Mouse (Mus musculus) MEL (cell line): ENCODE results near the gene Bad. TPM values are rescaled to one million over a fixed set of nuclear protein-coding genes. Genes with fewer than 3 reads are reported as not detected.

Experiments used
- DNase-seq: peaks from one replicate; pipeline ENCODE4 v3.0.0; 2011; ENCODE audit warnings: low read depth, low spot score
- H3K27ac ChIP-seq: 2 replicates; pipeline ENCODE4 v1.5.1; 2012; ENCODE audit warnings: low read depth, mild to moderate bottlenecking, control low read depth, low read length, moderate library complexity; ENCODE audit not compliant: control insufficient read depth
- H3K27me3 ChIP-seq, 2 experiments: fragments of 150-350 bp in 1 of 2; sonication (generic) in 1 of 2; 2 replicates each; pipeline ENCODE4 v1.6.1; 2012; ENCODE audit warnings: low read length in 2 of 2, mild to moderate bottlenecking in 2 of 2, improper control_type of control experiment in 1 of 2, moderate library complexity in 1 of 2; ENCODE audit not compliant: insufficient read depth in 2 of 2, control insufficient read depth in 1 of 2
- H3K36me3 ChIP-seq, 2 experiments: 2 replicates each; pipeline ENCODE4 v1.6.1; 2012 to 2014; ENCODE audit warnings: low read length in 2 of 2, improper control_type of control experiment in 1 of 2, inconsistent platforms in 1 of 2, mild to moderate bottlenecking in 1 of 2; ENCODE audit not compliant: insufficient read depth in 2 of 2, control insufficient read depth in 1 of 2
- H3K4me1 ChIP-seq, 2 experiments: fragments of 150-350 bp in 1 of 2; sonication (generic) in 1 of 2; 2 replicates each; pipeline ENCODE4 v1.6.1; 2012; ENCODE audit warnings: low read length in 2 of 2, improper control_type of control experiment in 1 of 2, mild to moderate bottlenecking in 1 of 2; ENCODE audit not compliant: insufficient read depth in 2 of 2, control insufficient read depth in 1 of 2
- H3K4me3 ChIP-seq, 2 experiments: fragments of 150-350 bp in 1 of 2; sonication (generic) in 1 of 2; 2 replicates each; pipeline ENCODE4 v1.5.1; 2012; ENCODE audit warnings: low read depth in 2 of 2, low read length in 2 of 2, mild to moderate bottlenecking in 2 of 2, moderate library complexity in 2 of 2, control low read depth in 1 of 2, improper control_type of control experiment in 1 of 2; ENCODE audit not compliant: control insufficient read depth in 1 of 2, insufficient read depth in 1 of 2
- H3K79me2 ChIP-seq: 2 replicates; pipeline ENCODE4 v1.6.1; 2012; ENCODE audit warnings: mild to moderate bottlenecking, low read length, moderate library complexity; ENCODE audit not compliant: control insufficient read depth, poor library complexity, insufficient read depth
- H3K9ac ChIP-seq: 2 replicates; pipeline ENCODE4 v1.6.1; 2012; ENCODE audit warnings: low read depth, mild to moderate bottlenecking, control low read depth, low read length, moderate library complexity; ENCODE audit not compliant: control insufficient read depth, poor library complexity, severe bottlenecking
- H3K9me3 ChIP-seq: fragments of 150-350 bp; sonication (generic); replicated peaks from 2 replicates; pipeline ENCODE4 v1.6.1; 2012; ENCODE audit warnings: mild to moderate bottlenecking, low read length, improper control_type of control experiment, moderate library complexity; ENCODE audit not compliant: insufficient read depth
- BHLHE40 ChIP-seq: IDR thresholded peaks from 2 replicates; pipeline ENCODE4 v1.6.1; 2012; ENCODE audit warnings: low read depth, mild to moderate bottlenecking, inconsistent platforms, low read length, improper control_type of control experiment, borderline replicate concordance
- CHD1 ChIP-seq: IDR thresholded peaks from 2 replicates; pipeline ENCODE4 v1.6.1; 2012; ENCODE audit warnings: low read depth, mild to moderate bottlenecking, inconsistent platforms, low read length, improper control_type of control experiment
- CHD2 ChIP-seq: IDR thresholded peaks from 2 replicates; pipeline ENCODE4 v1.6.1; 2011; ENCODE audit warnings: low read length, improper control_type of control experiment
- CTCF ChIP-seq, 3 experiments: IDR thresholded peaks in 2 of 3; conservative IDR thresholded peaks in 1 of 3; 2 replicates each; pipeline ENCODE4 v1.5.1; 2011 to 2012; ENCODE audit warnings: low read length in 3 of 3, low read depth in 2 of 3, mild to moderate bottlenecking in 2 of 3, improper control_type of control experiment in 1 of 3, inconsistent platforms in 1 of 3, mixed read lengths in 1 of 3, moderate library complexity in 1 of 3; ENCODE audit not compliant: control insufficient read depth in 1 of 3, insufficient read depth in 1 of 3, poor library complexity in 1 of 3, severe bottlenecking in 1 of 3
- EP300 ChIP-seq, 2 experiments: IDR thresholded peaks; 2 replicates each; pipeline ENCODE4 v1.6.1; 2011; ENCODE audit warnings: improper control_type of control experiment in 2 of 2, low read length in 2 of 2, low read depth in 1 of 2, mild to moderate bottlenecking in 1 of 2
- ETS1 ChIP-seq: IDR thresholded peaks from 2 replicates; pipeline ENCODE4 v1.6.1; 2012; ENCODE audit warnings: low read depth, mild to moderate bottlenecking, inconsistent platforms, low read length, improper control_type of control experiment, moderate library complexity
- GATA1 ChIP-seq: IDR thresholded peaks from 2 replicates; pipeline ENCODE4 v1.6.1; 2011; ENCODE audit warnings: low read depth, low read length, improper control_type of control experiment
- HCFC1 ChIP-seq: IDR thresholded peaks from 2 replicates; pipeline ENCODE4 v1.6.1; 2012; ENCODE audit warnings: low read depth, mild to moderate bottlenecking, inconsistent platforms, low read length, improper control_type of control experiment, moderate library complexity
- JUND ChIP-seq: IDR thresholded peaks from 2 replicates; pipeline ENCODE4 v1.6.1; 2011; ENCODE audit warnings: low read depth, mild to moderate bottlenecking, improper control_type of control experiment, low read length
- KAT2A ChIP-seq: conservative IDR thresholded peaks from 2 replicates; pipeline ENCODE4 v1.6.1; 2012; ENCODE audit warnings: low read depth, low read length, improper control_type of control experiment, inconsistent platforms
- MAFK ChIP-seq: IDR thresholded peaks from 2 replicates; pipeline ENCODE4 v1.6.1; 2011; ENCODE audit warnings: low read depth, mild to moderate bottlenecking, low read length, improper control_type of control experiment, borderline replicate concordance
- MAX ChIP-seq: IDR thresholded peaks from 2 replicates; pipeline ENCODE4 v1.6.1; 2011; ENCODE audit warnings: low read length, improper control_type of control experiment
- MAZ ChIP-seq: IDR thresholded peaks from 2 replicates; pipeline ENCODE4 v1.6.1; 2012; ENCODE audit warnings: low read depth, mild to moderate bottlenecking, inconsistent platforms, low read length, improper control_type of control experiment
- MEF2A ChIP-seq: IDR thresholded peaks from 2 replicates; pipeline ENCODE4 v1.6.1; 2014; ENCODE audit warnings: low read depth, mild to moderate bottlenecking, inconsistent platforms, low read length, improper control_type of control experiment; ENCODE audit not compliant: poor library complexity, insufficient replicate concordance, severe bottlenecking; ENCODE audit errors: extremely low read depth
- MXI1 ChIP-seq: IDR thresholded peaks from 2 replicates; pipeline ENCODE4 v1.6.1; 2011; ENCODE audit warnings: mild to moderate bottlenecking, low read depth, low read length, improper control_type of control experiment
- MYC ChIP-seq: IDR thresholded peaks from 2 replicates; pipeline ENCODE4 v1.6.1; 2011; ENCODE audit warnings: low read depth, mild to moderate bottlenecking, low read length, improper control_type of control experiment, moderate library complexity
- NELFE ChIP-seq: IDR thresholded peaks from 2 replicates; pipeline ENCODE4 v1.6.1; 2011; ENCODE audit warnings: low read depth, low read length, improper control_type of control experiment
- NRF1 ChIP-seq: IDR thresholded peaks from 2 replicates; pipeline ENCODE4 v1.6.1; 2014; ENCODE audit warnings: low read depth, mild to moderate bottlenecking, inconsistent platforms, low read length, improper control_type of control experiment, moderate library complexity; ENCODE audit not compliant: poor library complexity, insufficient read depth, severe bottlenecking
- POLR2A ChIP-seq, 2 experiments: IDR thresholded peaks; 2 replicates each; pipeline ENCODE4 v1.6.1; 2011 to 2012; ENCODE audit warnings: low read length in 2 of 2, mild to moderate bottlenecking in 2 of 2, control low read depth in 1 of 2, improper control_type of control experiment in 1 of 2, low read depth in 1 of 2, moderate library complexity in 1 of 2; ENCODE audit not compliant: control insufficient read depth in 1 of 2, insufficient read depth in 1 of 2, poor library complexity in 1 of 2
- RAD21 ChIP-seq: IDR thresholded peaks from 2 replicates; pipeline ENCODE4 v1.6.1; 2011; ENCODE audit warnings: mild to moderate bottlenecking, low read depth, low read length, improper control_type of control experiment
- RCOR1 ChIP-seq: IDR thresholded peaks from 2 replicates; pipeline ENCODE4 v1.6.1; 2012; ENCODE audit warnings: low read depth, mild to moderate bottlenecking, inconsistent platforms, low read length, improper control_type of control experiment
- SIN3A ChIP-seq: IDR thresholded peaks from 2 replicates; pipeline ENCODE4 v1.6.1; 2012; ENCODE audit warnings: low read length, improper control_type of control experiment, inconsistent platforms
- SMC3 ChIP-seq: IDR thresholded peaks from 2 replicates; pipeline ENCODE4 v1.6.1; 2011; ENCODE audit warnings: low read depth, low read length, improper control_type of control experiment
- TAL1 ChIP-seq: IDR thresholded peaks from 2 replicates; pipeline ENCODE4 v1.6.1; 2012; ENCODE audit warnings: mild to moderate bottlenecking, inconsistent platforms, low read length, moderate library complexity, mixed read lengths
- TCF12 ChIP-seq: IDR thresholded peaks from 2 replicates; pipeline ENCODE4 v1.6.1; 2014; ENCODE audit warnings: low read depth, mild to moderate bottlenecking, inconsistent platforms, low read length, improper control_type of control experiment, moderate library complexity
- USF1 ChIP-seq: IDR thresholded peaks from 2 replicates; pipeline ENCODE4 v1.6.1; 2014; ENCODE audit warnings: low read depth, mild to moderate bottlenecking, inconsistent platforms, low read length, improper control_type of control experiment, moderate library complexity
- USF2 ChIP-seq, 2 experiments: IDR thresholded peaks; 2 replicates each; pipeline ENCODE4 v1.6.1; 2011 to 2012; ENCODE audit warnings: improper control_type of control experiment in 2 of 2, low read length in 2 of 2, borderline replicate concordance in 1 of 2, inconsistent platforms in 1 of 2, low read depth in 1 of 2, mild to moderate bottlenecking in 1 of 2; ENCODE audit not compliant: insufficient read depth in 1 of 2
- ZC3H11A ChIP-seq: IDR thresholded peaks from 2 replicates; pipeline ENCODE4 v1.6.1; 2012; ENCODE audit warnings: low read depth, mild to moderate bottlenecking, inconsistent platforms, low read length, improper control_type of control experiment
- ZKSCAN1 ChIP-seq: IDR thresholded peaks from 2 replicates; pipeline ENCODE4 v1.6.1; 2012; ENCODE audit warnings: low read depth, mild to moderate bottlenecking, inconsistent platforms, low read length, improper control_type of control experiment, moderate library complexity
- ZNF384 ChIP-seq: IDR thresholded peaks from 2 replicates; pipeline ENCODE4 v1.6.1; 2012; ENCODE audit warnings: low read depth, mild to moderate bottlenecking, inconsistent platforms, low read length, improper control_type of control experiment
- polyA plus RNA-seq, 2 experiments: library from polyadenylated mRNA; stranded (reverse) in 1 of 2; unstranded in 1 of 2; fragments of >175 nt in 1 of 2; fragments of >200 nt in 1 of 2; gene quantifications; 2 replicates each; pipeline versions ENCODE4 v1.2.1 to v1.2.4; 2012; ENCODE audit warnings: low replicate concordance in 2 of 2, low read depth in 1 of 2; ENCODE audit not compliant: insufficient read length in 2 of 2, insufficient read depth in 1 of 2, missing spikeins in 1 of 2
- total RNA-seq: library from RNA; depleted of rRNA; stranded (reverse); fragments of 300-350 nt; gene quantifications from 2 replicates; pipeline ENCODE4 v1.2.3, GENCODE M21; 2012

Gene Bad
- total and polyA plus RNA-seq, 3 experiments = 51.7 to 69.7 TPM; not detected in 1

GRCm38 (mm10) chr19:6915276-6915675 is 26.4 kb upstream of the Bad start:
- H3K9ac ChIP-seq = no peak overlapping the region
- peaks cover 3 to 5% of the 10 kb centered on the region in 2 experiments; a peak in 2 of 4 replicates for H3K36me3 ChIP-seq
- H3K9me3 ChIP-seq = no peaks in the 10 kb centered on the region
- H3K4me3 ChIP-seq = no peak overlapping the region
- TF ChIP-seq GATA1 (0 out of 2 replicates have a peak, but pooled peaks have one; percentile 25), SMC3 (no peak), POLR2A (IDR thresholded peaks at IDR 0.05; ENCODE audit: control insufficient read depth in 1 of 2, insufficient read depth in 1 of 2, low read depth in 1 of 2, low read length in 2 of 2, poor library complexity in 1 of 2) (0 out of 4 replicates have a peak, but pooled peaks of 1 of the 2 experiments have one; percentile 23)
- H3K79me2 ChIP-seq = peaks cover 15% of the 10 kb centered on the region
- no peaks in the 10 kb centered on the region for H3K27me3 ChIP-seq
- H3K27ac ChIP-seq = no peak overlapping the region
- no peaks in the 10 kb centered on the region; a peak in 1 of 4 replicates for H3K4me1 ChIP-seq
- no peak for DNase-seq

GRCm38 (mm10) chr19:6916496-6916895 is 25.2 kb upstream of the Bad start:
- H3K9ac ChIP-seq = no peak overlapping the region

GRCm38 (mm10) chr19:6918321-6918720 is 23.3 kb upstream of the Bad start:
- no peak for DNase-seq
- Histone ChIP-seq H3K4me1 (peaks cover 0 to 10% of the 10 kb centered on the region in 2 experiments; a peak in 2 of 4 replicates), H3K27ac (no peak overlapping the region), H3K27me3 (no peaks in the 10 kb centered on the region), H3K79me2 (peaks cover 15% of the 10 kb centered on the region), H3K36me3 (peaks cover 0 to 5% of the 10 kb centered on the region in 2 experiments; a peak in 2 of 4 replicates), H3K4me3 (no peak overlapping the region), H3K9ac (no peak overlapping the region), H3K9me3 (no peaks in the 10 kb centered on the region)
- no peak for TF ChIP-seq SIN3A
- no peak for TF ChIP-seq HCFC1
- no peak for TF ChIP-seq MAX
- TF ChIP-seq NELFE = no peak
- TF ChIP-seq ZC3H11A = no peak
- no peak for TF ChIP-seq TCF12
- TF ChIP-seq USF2 (IDR thresholded peaks at IDR 0.05; ENCODE audit: borderline replicate concordance in 1 of 2, insufficient read depth in 1 of 2, low read depth in 1 of 2, low read length in 2 of 2) = no peak
- TF ChIP-seq RAD21 = no peak
- TF ChIP-seq CHD2 = no peak
- TF ChIP-seq JUND = no peak
- no peak for TF ChIP-seq ZKSCAN1
- no peak for TF ChIP-seq MYC
- TF ChIP-seq MXI1 = no peak
- no peak for TF ChIP-seq CHD1
- TF ChIP-seq KAT2A = no peak
- TF ChIP-seq USF1 = no peak

More at GRCm38 (mm10) chr19:6916496-6916895, 25.2 kb upstream of the Bad start:
- Histone ChIP-seq H3K9me3 (no peaks in the 10 kb centered on the region), H3K27ac (no peak overlapping the region), H3K4me1 (no peaks in the 10 kb centered on the region; a peak in 2 of 4 replicates), H3K4me3 (no peak overlapping the region), H3K27me3 (no peaks in the 10 kb centered on the region), H3K36me3 (peaks cover 3% of the 10 kb centered on the region in 2 experiments; a peak in 1 of 4 replicates), H3K79me2 (peaks cover 16% of the 10 kb centered on the region)
- no peak for TF ChIP-seq POLR2A (IDR thresholded peaks at IDR 0.05; ENCODE audit: control insufficient read depth in 1 of 2, insufficient read depth in 1 of 2, low read depth in 1 of 2, low read length in 2 of 2, poor library complexity in 1 of 2)
- TF ChIP-seq SMC3 = no peak
- no peak for TF ChIP-seq NRF1
- no peak for TF ChIP-seq MAFK
- no peak for TF ChIP-seq CTCF (IDR thresholded peaks at IDR 0.05 in 2 of 3, conservative IDR thresholded peaks at IDR 0.05 in 1 of 3; ENCODE audit: control insufficient read depth in 1 of 3, insufficient read depth in 1 of 3, low read depth in 2 of 3, low read length in 3 of 3, poor library complexity in 1 of 3, severe bottlenecking in 1 of 3)
- TF ChIP-seq MXI1 = no peak
- TF ChIP-seq MAZ = no peak
- TF ChIP-seq ZNF384 = no peak
- no peak for TF ChIP-seq ZKSCAN1
- TF ChIP-seq RCOR1 = no peak
- no peak for TF ChIP-seq CHD1
- TF ChIP-seq MEF2A = no peak
- TF ChIP-seq BHLHE40 = no peak
- TF ChIP-seq CHD2 = no peak
- no peak for TF ChIP-seq EP300 (IDR thresholded peaks at IDR 0.05; ENCODE audit: low read depth in 1 of 2, low read length in 2 of 2)
- TF ChIP-seq TAL1 = no peak
- no peak for TF ChIP-seq HCFC1
- no peak for TF ChIP-seq USF1
- no peak for TF ChIP-seq ETS1
- no peak for TF ChIP-seq USF2 (IDR thresholded peaks at IDR 0.05; ENCODE audit: borderline replicate concordance in 1 of 2, insufficient read depth in 1 of 2, low read depth in 1 of 2, low read length in 2 of 2)
- no peak for DNase-seq
